Mouse (Mus musculus) myocyte (in vitro differentiated cells): ENCODE measurements around the gene Tmem8. TPM values are rescaled to one million over a fixed set of nuclear protein-coding genes. Genes with fewer than 3 reads are reported as not detected.

Source experiments
- H3K27me3 ChIP-seq: one replicate; pipeline ENCODE4 v1.6.1; 2011; ENCODE audit not compliant: control insufficient read depth, insufficient read depth, insufficient read length
- H3K36me3 ChIP-seq: one replicate; pipeline ENCODE4 v1.6.1; 2011; ENCODE audit not compliant: control insufficient read depth, insufficient read depth
- H3K4me2 ChIP-seq: one replicate; pipeline ENCODE4 v1.6.1; 2011; ENCODE audit warnings: low read depth, control low read depth
- H3K4me3 ChIP-seq: one replicate; pipeline ENCODE4 v1.5.1; 2011; ENCODE audit warnings: mild to moderate bottlenecking, control low read depth, moderate library complexity
- H3K79me2 ChIP-seq: one replicate; pipeline ENCODE4 v1.6.1; 2011; ENCODE audit not compliant: control insufficient read depth, insufficient read depth
- H3ac ChIP-seq: one replicate; pipeline ENCODE4 v1.6.1; 2011; ENCODE audit not compliant: control insufficient read depth, insufficient read length
- CEBPB ChIP-seq: IDR thresholded peaks from 2 replicates; pipeline ENCODE4 v1.6.1; 2011; ENCODE audit warnings: mild to moderate bottlenecking, moderate library complexity; ENCODE audit not compliant: poor library complexity, insufficient read depth, severe bottlenecking
- E2F4 ChIP-seq: IDR thresholded peaks from one replicate; pipeline ENCODE4 v1.6.1; 2011; ENCODE audit warnings: mild to moderate bottlenecking, control low read depth, moderate library complexity; ENCODE audit not compliant: insufficient read depth
- MAX ChIP-seq: IDR thresholded peaks from one replicate; pipeline ENCODE4 v1.6.1; 2011; ENCODE audit warnings: low read depth, mild to moderate bottlenecking, control low read depth
- MYOD1 ChIP-seq, 3 experiments: IDR thresholded peaks; one replicate each; pipeline ENCODE4 v1.6.1; 2011; ENCODE audit warnings: control low read depth in 2 of 3, low read depth in 2 of 3, mild to moderate bottlenecking in 2 of 3, moderate library complexity in 1 of 3; ENCODE audit not compliant: insufficient read length in 2 of 3, control insufficient read depth in 1 of 3
- MYOG ChIP-seq, 3 experiments: IDR thresholded peaks; one replicate each; pipeline ENCODE4 v1.6.1; 2011; ENCODE audit warnings: control low read depth in 2 of 3, low read depth in 2 of 3, mild to moderate bottlenecking in 2 of 3; ENCODE audit not compliant: insufficient read length in 2 of 3, control insufficient read depth in 1 of 3, insufficient read depth in 1 of 3
- POLR2A ChIP-seq: IDR thresholded peaks from one replicate; pipeline ENCODE4 v1.6.1; 2011; ENCODE audit warnings: low read depth, mild to moderate bottlenecking, control low read depth, moderate library complexity; ENCODE audit not compliant: insufficient read length
- POLR2AphosphoS2 ChIP-seq: IDR thresholded peaks from one replicate; pipeline ENCODE4 v1.6.1; 2011; ENCODE audit warnings: low read depth, control low read depth; ENCODE audit not compliant: insufficient read length
- REST ChIP-seq: IDR thresholded peaks from one replicate; pipeline ENCODE4 v1.6.1; 2011; ENCODE audit warnings: mild to moderate bottlenecking, control low read depth, moderate library complexity; ENCODE audit not compliant: insufficient read depth, insufficient read length
- SRF ChIP-seq: IDR thresholded peaks from one replicate; pipeline ENCODE4 v1.6.1; 2011; ENCODE audit warnings: low read depth; ENCODE audit not compliant: control insufficient read depth, insufficient read length
- TCF12 ChIP-seq: IDR thresholded peaks from one replicate; pipeline ENCODE4 v1.6.1; 2011; ENCODE audit warnings: mild to moderate bottlenecking, control low read depth; ENCODE audit not compliant: poor library complexity, insufficient read depth, severe bottlenecking
- TCF3 ChIP-seq: IDR thresholded peaks from one replicate; pipeline ENCODE4 v1.6.1; 2011; ENCODE audit warnings: low read depth, control low read depth; ENCODE audit not compliant: insufficient read length
- USF1 ChIP-seq: IDR thresholded peaks from one replicate; pipeline ENCODE4 v1.6.1; 2011; ENCODE audit warnings: low read depth, mild to moderate bottlenecking, control low read depth, moderate library complexity
- polyA plus RNA-seq: library from polyadenylated mRNA; unstranded; fragments of >200 nt; fragmentation: generic; extraction: Trizol; gene quantifications from one replicate; pipeline ENCODE4 v1.2.1, GENCODE M21; 2012; ENCODE audit warnings: missing spikeins

Gene Tmem8
- polyA plus RNA-seq, 1 experiment, result 1.5 TPM

- Histone ChIP-seq H3K27me3 (no peaks in the 10 kb centered on the region), H3K36me3 (no peaks in the 10 kb centered on the region), H3K4me2 (no peak overlapping the region), H3K79me2 (peaks cover 73% of the 10 kb centered on the region), H3ac (no peak overlapping the region), H3K4me3 (no peak overlapping the region)
- TF ChIP-seq REST (no peak), MAX (no peak), MYOG (IDR thresholded peaks at IDR 0.05; ENCODE audit: control insufficient read depth in 1 of 3, insufficient read depth in 1 of 3, insufficient read length in 2 of 3, low read depth in 2 of 3) (no peak), MYOD1 (IDR thresholded peaks at IDR 0.05; ENCODE audit: control insufficient read depth in 1 of 3, insufficient read length in 2 of 3, low read depth in 2 of 3) (no peak), TCF12 (no peak), CEBPB (no peak), POLR2A (no peak), SRF (no peak), POLR2AphosphoS2 (no peak), USF1 (no peak), TCF3 (no peak), E2F4 (no peak)
Measured at GRCm38 (mm10) chr17:26162736-26163135, 49.6 kb downstream of the Tmem8 start.

- no peak overlapping the region for H3ac ChIP-seq
- no peaks in the 10 kb centered on the region for H3K27me3 ChIP-seq
- H3K79me2 ChIP-seq, result peaks cover 46% of the 10 kb centered on the region
- no peak overlapping the region for H3K4me2 ChIP-seq
- H3K4me3 ChIP-seq, result no peak overlapping the region
- TF ChIP-seq REST (no peak), TCF12 (no peak), POLR2AphosphoS2 (no peak), CEBPB (no peak), POLR2A (no peak)
- no peaks in the 10 kb centered on the region for H3K36me3 ChIP-seq
Measured at GRCm38 (mm10) chr17:26168039-26168438, 54.9 kb downstream of the Tmem8 start.

Other genes with a start within 250 kb of the Tmem8 start
- 36.7 TPM for gene Mcrip2, start 244.5 kb upstream of the Tmem8 start, polyA plus RNA-seq
- 23.6 TPM for gene Mettl26, start 238.2 kb upstream of the Tmem8 start, polyA plus RNA-seq
- 0.25 TPM for gene Wfikkn1, start 232.4 kb upstream of the Tmem8 start, polyA plus RNA-seq
- 18.3 TPM for gene Rab40c, start 193.6 kb upstream of the Tmem8 start, polyA plus RNA-seq
- 46.3 TPM for gene Pigq, start 168.4 kb upstream of the Tmem8 start, polyA plus RNA-seq
- 0.17 TPM for gene Nhlrc4, start 168.3 kb upstream of the Tmem8 start, polyA plus RNA-seq
- gene A930017K11Rik, start 160.7 kb upstream of the Tmem8 start, polyA plus RNA-seq, result 0.02 TPM
- 7.2 TPM for gene Capn15, start 127.5 kb upstream of the Tmem8 start, polyA plus RNA-seq
- 19.7 TPM for gene Rab11fip3, start 43.7 kb upstream of the Tmem8 start, polyA plus RNA-seq
- gene Decr2, start 23.0 kb upstream of the Tmem8 start, polyA plus RNA-seq, result 8.3 TPM
- gene Nme4, start 17.7 kb upstream of the Tmem8 start, polyA plus RNA-seq, result 23.9 TPM
- 145 TPM for gene Mrpl28, start 10.2 kb downstream of the Tmem8 start, polyA plus RNA-seq
- gene Axin1, start 25.4 kb downstream of the Tmem8 start, polyA plus RNA-seq, result 26.5 TPM
- 0.05 TPM for gene Pdia2, start 85.8 kb downstream of the Tmem8 start, polyA plus RNA-seq
- 0.62 TPM for gene Rgs11, start 89.7 kb downstream of the Tmem8 start, polyA plus RNA-seq
- 12.6 TPM for gene Arhgdig, start 94.5 kb downstream of the Tmem8 start, polyA plus RNA-seq
- 65.4 TPM for gene Fam234a, start 130.9 kb downstream of the Tmem8 start, polyA plus RNA-seq
- gene Luc7l, start 139.6 kb downstream of the Tmem8 start, polyA plus RNA-seq, result 25.1 TPM